Mouse (Mus musculus) bone marrow, adult 2 months (tissue): Measurements from ENCODE around the gene Phf7.

Experiments used
- CTCF ChIP-seq: fragments of 200-500 bp; IDR thresholded peaks from 2 replicates; pipeline ENCODE4 v1.5.1; 2011; ENCODE audit warnings: low read length, control low read depth; ENCODE audit not compliant: control insufficient read depth, insufficient read depth
- POLR2A ChIP-seq: fragments of 200-500 bp; IDR thresholded peaks from 2 replicates; pipeline ENCODE4 v1.6.1; 2011; ENCODE audit warnings: low read depth, mild to moderate bottlenecking, control low read depth, low read length, borderline replicate concordance; ENCODE audit not compliant: control insufficient read depth

DNA sequence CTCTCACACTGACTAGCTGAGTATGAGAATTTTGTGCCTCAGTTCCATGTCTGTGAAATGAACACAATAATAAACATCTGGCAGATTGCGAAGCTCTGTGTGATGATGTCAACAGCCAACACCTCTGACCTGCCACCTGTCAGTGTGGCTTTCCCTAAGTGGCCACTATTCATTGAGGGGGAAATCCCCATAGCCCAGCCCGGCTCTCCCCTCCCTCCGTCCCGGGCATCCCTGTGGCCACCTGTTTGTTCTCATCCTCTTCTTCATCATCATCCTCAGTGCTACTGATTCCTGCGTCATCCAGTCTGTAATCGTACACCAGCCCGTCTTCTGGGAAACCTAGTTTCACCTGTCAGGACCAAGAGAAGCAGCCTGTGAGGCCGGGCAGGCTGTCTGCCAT is 34.6 kb upstream of the Phf7 start:
- no peak for TF ChIP-seq CTCF
- TF ChIP-seq POLR2A: no peak
